Mouse (Mus musculus) megakaryocyte, embryonic 14.5 days (primary cell): ENCODE data around the gene Morn3.

Experiments used
- FLI1 ChIP-seq: IDR thresholded peaks from 2 replicates; pipeline ENCODE4 v1.6.1; 2012; ENCODE audit warnings: low read length, inconsistent platforms, mixed read lengths
- GATA1 ChIP-seq: IDR thresholded peaks from 3 replicates; pipeline ENCODE4 v1.6.1; 2012; ENCODE audit warnings: mixed read lengths, low read length, inconsistent platforms, borderline replicate concordance

DNA sequence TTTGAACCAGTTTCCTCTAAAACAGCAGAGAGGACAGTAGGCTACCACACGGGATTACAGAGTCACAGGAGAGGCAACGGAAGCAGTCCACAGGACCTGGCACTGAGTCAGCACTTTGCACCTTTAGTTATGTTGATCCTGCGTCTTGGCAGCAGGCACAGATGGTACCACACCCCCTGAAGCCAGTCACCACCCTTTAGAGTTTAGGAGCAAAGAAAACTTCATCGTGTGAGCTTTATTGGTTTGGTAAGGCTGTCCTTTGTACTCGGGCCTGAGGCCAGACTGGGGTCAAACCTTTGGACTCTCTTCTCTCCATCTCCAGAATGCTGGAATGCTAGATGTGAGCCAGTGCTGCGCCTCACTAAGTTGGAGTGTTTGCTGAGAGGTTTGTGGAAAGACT, 11.3 kb downstream of the Morn3 start:
- no peak for TF ChIP-seq GATA1
- no peak for TF ChIP-seq FLI1
